Mouse (Mus musculus) brain, embryonic 14.5 days (tissue): ENCODE measurements around the gene Ppcdc.

ENCODE experiments used
- CTCF ChIP-seq: fragments of 200-500 bp; IDR thresholded peaks from 2 replicates; pipeline ENCODE4 v1.5.1; 2012; ENCODE audit warnings: inconsistent platforms, mild to moderate bottlenecking, moderate library complexity, borderline replicate concordance; ENCODE audit not compliant: insufficient read depth, insufficient read length; ENCODE audit errors: extremely low read depth
- POLR2A ChIP-seq: fragments of 200-500 bp; IDR thresholded peaks from 2 replicates; pipeline ENCODE4 v1.6.1; 2012; ENCODE audit warnings: mild to moderate bottlenecking, inconsistent platforms, borderline replicate concordance; ENCODE audit not compliant: poor library complexity, insufficient read depth, insufficient read length, severe bottlenecking; ENCODE audit errors: extremely low read depth

DNA sequence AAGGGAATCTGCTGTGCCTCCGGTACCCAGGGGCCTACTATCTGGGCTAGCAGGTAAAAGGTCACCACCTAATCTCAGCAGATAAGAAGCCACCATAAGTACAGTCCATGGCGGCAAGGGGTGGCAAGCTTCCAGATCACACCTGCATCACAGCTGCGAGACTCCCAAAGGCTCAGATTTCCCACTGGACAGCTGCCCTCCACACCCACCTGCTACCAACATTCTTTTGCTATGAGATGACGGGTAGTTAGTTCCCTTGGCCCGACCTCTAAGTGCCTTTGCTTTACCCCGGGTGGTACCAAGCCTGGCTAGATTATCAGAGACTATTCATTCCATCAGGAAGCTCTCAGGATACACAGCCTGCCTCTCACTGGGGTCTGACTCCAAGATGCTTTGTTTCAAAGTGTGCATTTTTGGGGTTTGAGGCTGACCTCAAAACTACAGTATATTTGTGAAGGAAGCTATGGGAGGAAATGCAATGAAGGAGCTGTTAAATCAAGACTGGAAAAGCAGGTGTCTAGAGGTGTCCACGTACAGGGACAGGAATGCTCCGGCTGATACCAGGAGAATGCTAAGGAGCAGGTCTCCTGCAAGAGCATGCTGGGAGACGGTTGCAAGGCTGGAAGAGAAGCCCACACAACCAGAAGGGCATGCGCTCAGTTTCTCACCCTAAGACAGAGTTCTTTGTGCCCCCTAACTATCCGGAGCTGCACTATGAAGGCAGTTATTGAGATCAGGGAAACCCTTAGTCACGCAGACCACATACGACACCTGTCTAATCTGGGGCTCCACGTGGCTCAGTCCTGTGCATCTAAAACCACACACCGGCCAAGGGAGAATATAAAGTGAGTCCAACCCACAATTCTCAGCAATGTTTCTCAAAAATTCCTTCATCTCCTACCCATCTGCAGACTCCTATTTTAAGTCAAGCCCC is 37.3 kb downstream of the Ppcdc start:
- TF ChIP-seq CTCF (no peak), POLR2A (no peak)
